Mouse (Mus musculus) kidney, postnatal 36 days (tissue): ENCODE data around the gene Foxp1.

ENCODE experiments used
- DNase-seq, 2 experiments: peaks; one replicate each; pipeline ENCODE4 v3.0.0; 2021 to 2022; ENCODE audit warnings: mixed read lengths in 2 of 2

Foxp1 gene

DNA sequence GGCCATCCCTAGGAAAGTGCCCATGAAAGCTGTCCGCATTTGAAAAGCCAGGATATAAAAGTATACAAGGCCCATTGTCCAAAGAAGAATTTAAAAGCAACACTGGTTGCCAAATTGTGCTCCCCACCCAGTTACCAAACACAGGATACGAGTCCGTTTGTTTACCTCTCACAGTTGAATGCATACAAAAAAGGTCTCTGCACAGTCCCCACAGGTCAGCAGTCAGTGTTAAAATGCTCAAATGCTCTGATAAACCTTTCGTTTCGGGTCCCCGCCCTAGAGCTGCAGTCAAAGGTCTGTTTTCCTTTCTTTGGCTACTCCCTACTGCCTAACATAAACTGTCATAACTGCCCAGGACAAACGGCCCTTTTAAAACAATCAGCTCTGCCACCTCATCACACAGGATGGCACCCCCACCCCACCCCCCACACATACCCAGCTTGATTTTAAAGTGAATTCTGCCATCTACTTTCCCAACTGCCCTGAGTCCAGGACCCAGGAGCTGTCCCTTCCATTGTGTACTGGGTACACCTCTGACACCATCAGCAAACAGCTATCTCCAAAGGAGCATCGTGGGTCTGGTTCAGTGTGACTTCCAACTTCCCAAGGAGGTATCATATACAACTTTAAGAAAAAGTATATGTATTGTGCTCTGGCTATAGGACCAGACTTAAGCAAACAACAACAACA is 510.5 kb downstream of the Foxp1 start:
- DNase-seq = no peak

DNA sequence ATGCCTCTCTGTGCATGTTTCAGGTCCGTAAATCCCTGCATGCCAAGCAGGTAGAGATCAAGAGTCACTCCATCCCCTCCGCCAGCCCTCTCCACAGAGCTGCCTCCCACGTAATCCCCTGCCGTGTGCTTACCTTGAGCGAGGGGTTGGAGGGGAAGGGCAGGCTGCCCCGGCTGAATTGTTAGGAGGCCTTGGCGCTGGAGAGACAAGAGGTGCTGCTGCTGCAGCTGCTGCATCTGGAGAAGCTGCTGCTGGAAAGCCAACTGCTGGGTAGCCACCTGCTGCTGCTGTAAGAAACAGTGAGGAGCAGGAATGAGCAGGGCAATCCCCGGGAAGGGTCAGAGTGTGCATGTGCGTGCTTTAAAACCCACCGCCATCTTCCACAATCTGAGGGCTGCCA is 512.8 kb downstream of the Foxp1 start:
- DNase-seq = no peak

DNA sequence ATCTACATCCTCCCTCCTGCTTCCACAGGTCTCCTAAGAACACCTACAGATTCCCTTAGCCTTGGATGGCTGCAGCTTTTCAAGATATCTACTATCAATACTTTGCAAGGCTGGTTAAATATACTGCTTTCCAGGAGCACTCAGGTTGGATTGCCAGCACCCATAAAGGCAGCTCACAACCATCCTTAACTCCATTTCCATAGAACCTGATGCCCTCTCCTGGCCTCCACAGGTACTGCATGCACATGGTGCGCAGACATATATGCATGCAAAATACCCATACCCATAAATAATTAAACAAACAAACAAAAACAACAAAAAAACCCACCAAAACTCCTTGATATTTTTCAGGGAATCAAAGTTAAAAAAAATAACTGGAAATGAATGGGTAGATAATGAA is 514.0 kb downstream of the Foxp1 start:
- DNase-seq = no peak

DNA sequence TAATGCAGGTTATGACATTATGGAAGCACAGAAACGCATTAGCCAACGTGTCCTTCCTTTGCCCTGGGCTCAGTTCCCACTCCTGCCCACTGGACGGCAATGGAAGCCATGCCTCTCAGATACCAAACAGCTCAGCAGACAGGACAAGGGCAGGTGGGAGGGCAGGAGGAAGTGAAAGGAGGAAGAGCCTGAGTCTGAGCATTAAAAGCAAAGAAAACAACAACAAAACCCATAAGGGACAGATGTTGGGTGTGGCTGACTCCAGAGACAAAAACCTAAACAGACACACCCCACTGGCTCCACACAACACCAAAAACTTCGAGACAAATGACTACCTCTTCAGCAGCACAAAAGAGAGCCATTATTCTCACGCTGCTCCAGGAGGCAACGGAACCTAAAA is 515.0 kb downstream of the Foxp1 start:
- DNase-seq = no peak

DNA sequence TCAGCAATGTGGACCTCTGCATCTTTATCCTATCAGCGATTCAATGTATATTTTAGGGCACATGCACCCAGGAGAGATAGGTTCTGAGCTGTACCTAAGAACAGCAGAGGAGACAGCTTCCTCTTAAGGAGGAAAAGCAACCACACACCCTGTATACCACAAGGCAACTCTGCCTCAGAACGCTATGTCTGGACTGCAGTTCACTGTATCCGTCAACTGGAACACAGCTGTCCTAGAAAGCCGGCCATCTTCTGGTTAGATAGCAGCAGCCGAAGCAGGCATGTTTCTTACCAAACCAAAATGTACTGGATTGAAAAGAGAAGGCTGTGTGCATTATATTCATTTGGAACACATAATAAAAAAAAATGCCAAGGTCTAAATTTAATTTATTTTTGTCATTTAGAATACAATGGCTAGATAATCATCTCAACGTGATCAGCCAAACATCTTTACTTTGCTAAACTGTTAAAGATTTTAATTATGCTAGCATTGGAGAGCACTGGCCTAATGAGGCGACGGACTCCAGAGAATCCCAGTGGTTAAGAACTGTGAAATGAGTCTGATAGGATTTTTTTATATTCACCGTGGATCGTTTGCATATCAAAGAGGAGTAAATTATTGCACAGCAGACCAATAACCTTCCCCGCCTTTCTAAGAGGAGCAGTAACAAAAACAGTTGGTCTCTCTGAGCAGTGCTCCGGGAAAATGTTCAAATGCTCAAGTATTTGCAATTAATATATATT is 518.1 kb downstream of the Foxp1 start:
- DNase-seq = no peak

DNA sequence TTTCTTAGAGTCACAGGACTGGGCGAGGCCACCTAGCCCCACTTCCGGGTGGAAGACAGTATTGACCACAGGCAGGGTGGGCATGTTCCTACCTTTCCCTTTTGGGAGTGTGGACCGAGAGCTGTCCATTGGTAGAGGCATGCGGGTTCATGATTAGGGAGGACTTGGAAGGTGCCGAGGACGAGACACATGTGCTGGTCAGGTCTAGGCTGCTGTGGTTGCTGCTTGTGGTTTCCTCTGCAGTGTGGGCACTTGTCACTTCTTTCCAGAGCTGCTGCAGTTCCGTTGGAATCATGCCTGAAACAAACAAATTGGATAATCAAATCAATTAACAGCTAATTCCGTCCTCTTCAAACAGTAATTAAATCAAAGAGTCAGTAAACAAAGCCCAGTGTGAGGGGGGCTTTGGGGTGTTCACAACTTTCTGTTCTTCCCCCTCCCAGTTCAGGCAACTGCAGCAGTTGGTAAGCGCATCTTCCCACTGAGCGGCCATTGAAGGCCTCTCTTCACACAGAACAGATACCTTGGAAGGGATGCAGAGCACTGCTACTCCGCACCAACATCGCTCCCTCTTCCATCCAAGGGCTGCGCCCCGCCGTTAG is 519.3 kb downstream of the Foxp1 start:
- DNase-seq = no peak

DNA sequence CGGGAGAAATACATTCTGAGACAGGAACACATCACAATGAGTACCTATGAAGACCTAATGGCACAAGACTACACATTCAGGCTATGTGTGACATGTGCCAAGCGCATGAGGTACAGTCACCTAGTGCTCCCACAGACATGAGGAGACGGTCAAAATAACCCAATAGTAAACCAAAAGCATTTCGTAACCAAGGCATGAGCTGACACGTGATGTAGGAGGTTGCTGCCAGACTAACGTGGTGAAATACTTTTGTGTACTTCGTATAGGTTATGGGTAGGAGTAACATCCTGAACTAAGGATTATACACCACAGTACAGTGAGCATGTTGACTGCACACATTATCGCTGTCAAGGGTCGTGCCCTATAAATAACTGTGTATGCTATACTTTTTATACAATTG is 520.9 kb downstream of the Foxp1 start:
- DNase-seq = no peak

DNA sequence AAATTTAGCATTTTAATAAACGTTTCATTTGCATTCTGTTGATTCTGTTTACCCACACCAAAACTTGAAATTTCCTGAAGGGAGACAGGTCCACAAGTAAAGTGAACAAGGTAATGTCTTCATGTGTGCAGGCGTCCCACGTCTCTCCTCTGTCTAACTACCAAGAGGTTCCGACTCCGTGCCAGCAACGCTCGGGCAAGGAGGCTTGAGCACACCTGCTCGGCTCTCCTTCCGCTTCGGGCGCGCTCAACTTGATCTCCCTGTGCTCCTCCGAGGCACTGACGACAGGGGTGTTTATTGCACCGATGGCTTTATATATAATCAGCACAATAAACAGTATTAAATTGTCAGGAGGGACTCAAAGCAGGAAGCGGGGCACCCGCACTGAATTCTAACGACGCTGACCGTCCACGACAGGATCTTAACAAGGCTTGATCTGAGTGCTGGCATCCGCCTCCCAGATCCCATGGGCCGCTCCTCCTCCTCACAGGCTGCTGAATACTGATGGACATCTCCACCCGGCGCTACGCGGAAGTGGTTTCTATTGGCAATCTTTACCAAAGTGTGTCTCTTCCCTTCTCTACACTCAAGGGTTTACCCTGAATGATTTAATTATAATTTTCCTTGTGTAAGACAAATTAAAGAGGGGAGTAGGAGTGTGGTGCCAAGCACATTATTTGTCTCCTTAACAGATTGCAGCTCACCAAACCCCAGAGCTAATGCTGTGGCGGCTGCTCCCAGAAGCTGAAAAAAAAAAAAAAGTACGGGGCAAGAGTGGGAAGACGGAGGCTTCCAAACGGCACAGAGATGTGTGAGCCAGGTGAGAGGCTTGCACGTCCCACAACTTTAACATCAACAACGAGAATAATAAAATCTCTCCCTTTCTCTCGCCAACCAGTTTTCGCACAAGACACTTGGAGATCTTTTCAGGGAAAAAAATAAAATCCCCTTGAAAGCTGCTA is 523.3 kb downstream of the Foxp1 start:
- DNase-seq = no peak

DNA sequence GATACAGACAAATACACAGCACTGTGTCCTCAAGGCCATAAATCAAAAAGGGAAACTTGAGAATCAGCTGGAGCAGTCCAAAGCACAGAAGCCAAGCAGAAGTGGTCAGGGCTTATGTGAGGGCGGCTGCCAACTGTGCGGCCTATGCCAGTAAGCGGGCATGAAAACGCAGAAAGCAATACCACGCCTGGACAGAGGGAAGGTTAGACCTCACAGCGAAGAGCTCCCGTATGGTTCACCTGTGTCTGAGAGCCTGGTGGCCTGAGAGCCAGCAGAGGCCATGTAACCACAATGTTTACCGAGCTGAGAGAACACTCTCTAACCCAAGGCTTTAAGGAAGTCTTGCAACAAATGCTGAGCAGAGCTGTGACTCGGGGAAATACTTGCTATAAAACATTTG is 524.8 kb downstream of the Foxp1 start:
- DNase-seq = no peak

DNA sequence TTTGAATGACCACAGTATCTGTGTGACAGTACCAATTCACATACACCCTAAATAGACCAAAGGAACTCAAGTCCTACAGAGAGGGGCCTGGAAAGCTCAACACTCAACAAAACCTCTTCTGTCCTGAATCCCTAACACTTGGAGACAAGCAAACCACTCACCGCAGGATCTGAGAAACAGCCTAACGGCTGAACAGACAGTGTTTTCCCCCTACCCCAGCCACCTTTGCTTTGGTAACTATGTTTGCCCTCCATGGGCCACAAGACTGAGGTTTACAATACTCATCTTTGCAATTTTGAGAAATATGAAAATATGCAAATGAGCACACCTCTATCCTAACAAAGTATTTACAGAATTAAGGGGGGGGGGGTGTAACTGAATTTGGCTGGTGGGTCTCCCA is 525.7 kb downstream of the Foxp1 start:
- DNase-seq = no peak

DNA sequence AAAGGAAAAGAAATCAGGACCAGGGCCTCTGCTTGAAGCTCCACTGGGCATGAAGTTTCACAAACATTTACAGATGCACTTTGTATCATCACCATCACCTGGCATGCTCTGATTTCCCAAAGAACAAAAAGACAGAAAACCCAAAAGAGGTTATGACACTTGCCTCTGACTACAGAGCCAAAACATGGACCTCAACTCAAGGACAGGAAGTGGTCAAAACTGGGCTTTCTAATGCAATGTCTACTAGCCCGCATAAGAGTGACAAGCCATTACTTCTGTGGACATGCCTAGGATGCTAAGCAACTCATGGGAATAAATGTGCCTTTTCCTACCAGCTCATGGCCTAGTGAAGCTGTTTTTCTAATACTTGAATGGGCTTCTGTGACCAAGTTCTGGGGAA is 526.2 kb downstream of the Foxp1 start:
- DNase-seq = no peak

DNA sequence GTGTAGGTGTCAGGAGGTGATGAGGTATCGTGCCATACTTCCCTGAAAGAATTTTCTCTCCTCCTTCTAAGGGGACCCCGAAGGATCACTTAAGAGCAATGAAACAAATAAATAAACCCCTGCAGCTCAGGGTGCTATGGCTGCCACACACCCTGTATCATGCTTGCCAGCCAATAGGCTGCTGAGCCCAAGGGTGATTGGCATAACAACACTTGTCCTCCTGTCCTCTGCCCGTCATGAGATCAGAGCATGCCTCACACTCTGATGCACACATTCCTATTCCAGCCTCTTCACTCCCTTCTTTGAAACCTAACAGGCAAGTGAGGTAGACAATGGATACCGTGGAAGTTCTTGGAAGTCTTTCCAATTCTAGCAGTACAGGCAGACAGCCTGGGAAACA is 526.8 kb downstream of the Foxp1 start:
- DNase-seq = no peak

DNA sequence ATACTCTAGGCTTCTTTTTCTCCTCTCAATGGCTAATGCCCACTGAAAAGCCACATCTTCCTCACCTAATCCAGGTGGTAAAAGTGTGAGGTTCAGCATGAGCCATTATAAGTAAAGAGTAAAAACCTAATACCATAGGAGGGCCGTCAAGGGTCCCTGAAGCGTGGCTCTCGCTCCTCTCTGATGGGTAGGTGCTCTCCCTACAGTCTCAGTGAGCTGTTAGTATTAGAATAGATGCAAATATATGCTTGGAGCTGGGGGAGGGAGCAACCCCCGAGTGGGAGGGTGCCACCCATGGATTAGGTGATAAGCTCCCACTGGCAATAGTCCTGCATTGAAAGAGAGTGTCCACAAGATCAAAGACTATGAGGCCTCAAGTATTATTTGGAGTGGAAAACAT is 527.6 kb downstream of the Foxp1 start:
- no peak for DNase-seq

DNA sequence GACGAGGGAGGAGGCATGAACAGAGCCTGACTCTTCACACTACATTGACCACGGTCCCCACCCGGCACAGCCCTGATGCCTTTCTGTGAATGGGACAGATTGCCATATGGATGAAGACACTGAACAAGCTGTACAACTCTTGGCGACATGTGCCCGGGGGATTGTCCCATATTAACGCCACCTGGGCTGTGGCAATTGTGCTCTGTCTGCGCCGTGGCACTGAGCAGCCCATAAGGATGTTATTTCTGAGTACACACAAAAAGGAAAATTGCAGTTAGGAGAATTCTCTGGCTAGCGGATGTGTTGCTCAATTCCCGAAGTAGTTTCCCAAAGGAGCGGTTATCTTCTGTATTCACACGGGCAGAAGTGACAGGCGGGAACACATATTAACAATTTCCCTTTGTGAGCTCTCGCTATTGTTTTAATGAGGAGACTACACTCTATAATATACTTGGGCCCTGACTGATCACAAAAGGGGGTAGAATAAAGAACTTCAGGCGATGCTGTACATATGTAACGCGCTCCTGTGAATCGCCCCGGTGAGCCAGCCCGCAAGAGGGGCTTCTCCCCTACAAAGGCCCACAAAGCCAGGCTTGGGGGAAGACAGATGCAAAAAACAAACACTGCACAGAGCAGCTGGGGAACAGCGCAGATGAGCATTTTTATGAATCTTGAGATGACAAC is 528.3 kb downstream of the Foxp1 start:
- no peak for DNase-seq

DNA sequence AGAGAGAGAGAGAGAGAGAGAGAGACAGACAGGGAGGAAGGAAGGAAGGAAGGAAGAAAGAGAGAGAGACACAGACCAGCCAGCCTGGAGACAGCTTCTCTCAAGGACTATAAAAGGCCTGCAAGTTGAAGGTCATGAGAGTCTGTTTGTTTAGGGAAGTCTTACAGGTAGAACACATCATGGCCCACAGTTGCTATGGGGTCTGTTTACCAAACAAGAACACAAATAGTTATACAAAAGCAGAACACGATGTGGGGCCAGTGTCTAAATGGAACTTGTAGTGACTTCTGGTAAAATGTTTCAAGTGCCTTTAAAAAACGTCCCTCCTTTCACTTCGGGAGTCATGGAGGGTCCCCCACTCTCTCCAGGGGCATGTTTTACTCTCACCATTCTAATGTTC is 529.3 kb downstream of the Foxp1 start:
- no peak for DNase-seq

DNA sequence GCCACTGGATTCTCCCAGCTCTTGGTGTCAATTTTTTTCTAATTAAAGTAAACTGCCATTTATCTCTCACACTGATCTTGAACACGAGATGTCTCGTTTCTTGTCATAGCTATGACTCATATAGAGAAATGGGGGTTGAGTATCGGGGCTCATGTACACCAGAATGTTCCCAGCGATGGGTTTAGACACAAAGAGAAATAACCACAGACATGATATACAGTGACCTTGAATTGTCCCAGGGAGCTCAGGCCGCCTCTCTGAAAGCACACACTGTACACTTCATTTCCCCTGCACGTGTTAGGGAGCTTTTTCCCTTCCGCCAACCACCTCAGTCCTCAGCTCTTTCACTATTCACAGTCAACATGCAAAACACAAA is 529.8 kb downstream of the Foxp1 start:
- DNase-seq = no peak

DNA sequence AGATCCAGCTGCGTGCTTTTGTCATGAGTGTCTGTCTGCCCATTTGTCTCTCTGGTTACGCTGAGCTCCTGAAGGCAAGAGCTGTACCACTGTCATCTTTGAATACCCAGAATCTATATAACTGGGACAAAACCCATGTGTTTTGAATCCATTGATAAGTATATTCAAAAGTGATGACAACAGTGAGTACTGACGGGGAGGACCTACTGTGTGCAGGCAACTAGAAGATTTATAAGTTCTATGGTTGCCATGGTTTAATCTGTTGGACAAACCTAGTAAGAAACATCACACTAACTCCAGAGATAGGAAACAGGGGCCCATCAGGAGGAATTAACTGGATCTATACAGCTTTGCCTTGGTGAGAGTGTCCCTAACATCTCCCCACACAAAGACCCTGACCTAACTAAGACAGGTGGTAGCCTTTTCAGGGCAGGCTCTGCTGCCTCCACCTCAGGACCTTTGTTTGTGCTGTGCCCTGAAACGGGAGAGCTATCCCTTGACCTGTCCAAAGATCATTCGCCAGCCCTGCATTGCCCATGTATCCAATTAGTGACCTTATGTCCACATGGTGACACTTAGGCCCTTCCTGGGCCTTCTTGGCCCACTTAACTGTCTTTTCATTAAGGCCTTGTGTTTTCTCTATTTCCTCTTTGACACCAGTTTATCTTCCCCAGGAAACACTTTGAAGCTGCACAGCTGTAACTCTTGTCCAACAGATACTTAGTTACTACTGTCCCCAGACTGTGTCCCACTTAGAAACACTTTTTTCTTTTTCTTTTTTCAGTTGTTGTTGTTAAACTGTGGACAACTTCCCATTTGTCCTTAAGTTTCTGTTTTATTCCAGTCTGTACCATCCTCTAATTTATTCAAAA is 530.4 kb downstream of the Foxp1 start:
- DNase-seq = no peak

DNA sequence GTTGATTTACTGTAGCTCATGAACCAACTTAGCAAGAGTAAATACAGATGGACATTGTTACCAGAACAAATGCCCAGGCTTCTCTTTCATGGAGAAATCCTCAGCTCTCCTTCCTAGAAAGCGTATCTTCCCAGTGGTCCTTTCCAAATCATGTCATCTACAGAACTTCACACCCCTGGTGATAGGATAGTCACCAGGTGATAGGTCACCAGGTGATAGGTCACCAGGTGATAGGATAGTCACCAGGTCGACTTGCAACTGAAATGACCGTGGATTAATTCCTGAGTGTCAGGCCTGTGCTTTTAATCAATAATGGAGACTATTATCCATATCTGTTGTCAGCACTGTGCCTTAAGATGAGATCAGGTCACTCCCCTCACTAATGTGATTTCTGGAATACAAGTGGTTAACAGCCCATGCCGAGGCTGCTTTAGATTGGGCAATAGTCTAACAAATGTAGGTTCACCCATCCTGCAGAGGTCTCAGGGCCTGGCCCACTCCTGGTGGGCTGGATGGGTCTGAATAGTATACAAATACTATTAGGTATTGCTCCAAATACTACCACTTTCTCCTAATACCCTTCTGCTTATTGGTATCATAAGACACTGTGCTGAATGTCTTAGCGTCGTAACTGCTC is 534.9 kb downstream of the Foxp1 start:
- no peak for DNase-seq

DNA sequence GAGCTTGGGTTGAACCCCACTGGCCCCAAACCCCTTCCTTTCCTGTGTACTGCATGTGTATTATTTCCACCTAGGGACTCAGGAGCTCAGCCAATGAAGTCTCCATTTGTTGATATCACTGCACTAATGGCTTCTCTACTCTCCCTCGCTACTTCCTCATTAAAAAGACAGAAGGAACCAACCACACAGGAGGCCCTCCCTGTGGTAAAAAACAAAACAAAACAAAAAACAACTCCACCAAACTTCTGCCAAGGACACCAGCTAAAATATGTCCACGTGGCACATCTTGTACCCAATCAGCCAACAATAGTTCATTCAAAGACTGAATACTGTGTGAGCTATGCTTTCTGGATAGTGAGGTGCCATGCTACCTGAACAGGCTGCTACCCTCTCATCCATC is 537.1 kb downstream of the Foxp1 start:
- DNase-seq = no peak

DNA sequence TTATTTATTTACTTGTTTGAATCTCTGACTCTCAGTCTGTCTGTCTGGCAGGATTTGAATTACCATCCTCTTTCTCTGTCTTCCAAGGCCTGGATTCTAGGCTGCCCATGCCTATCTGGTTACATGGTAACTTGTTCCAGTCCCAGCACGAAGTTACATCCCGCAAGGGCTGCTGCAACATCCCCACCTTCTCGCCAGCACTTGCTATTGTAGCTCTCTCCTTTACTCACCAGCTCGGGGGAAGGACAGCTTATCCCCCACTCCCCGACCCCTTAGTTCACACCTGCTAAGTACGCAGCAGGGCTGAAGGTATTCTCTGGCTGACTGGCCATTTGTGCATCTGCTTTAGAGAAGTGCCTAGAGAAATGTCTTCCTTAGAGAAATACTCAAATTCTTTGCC is 537.9 kb downstream of the Foxp1 start:
- DNase-seq = no peak

DNA sequence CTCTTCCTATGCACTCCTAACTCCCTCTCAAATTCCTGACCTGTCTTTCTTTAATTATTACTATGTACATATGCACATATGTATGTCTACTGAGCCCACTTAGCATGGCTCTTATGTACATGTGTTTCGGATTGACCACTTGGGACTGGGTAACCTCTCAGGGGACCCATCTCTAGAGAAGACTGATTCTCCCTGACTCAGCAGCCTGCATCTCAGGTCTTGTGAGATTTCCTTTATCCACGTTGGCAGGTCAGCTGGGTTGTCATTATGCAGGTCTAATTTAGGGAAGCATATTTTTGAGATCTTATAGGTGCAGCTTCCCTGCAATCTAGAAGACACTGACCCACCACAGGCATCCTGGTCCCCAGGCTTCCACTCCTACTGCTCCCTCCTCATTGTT is 538.5 kb downstream of the Foxp1 start:
- no peak for DNase-seq
